Mouse (Mus musculus) heart, embryonic 15.5 days (tissue): ENCODE data around the gene Dnajb11. TPM values are rescaled to one million over a fixed set of nuclear protein-coding genes. Genes with fewer than 3 reads are reported as not detected.
A peak's percentile ranks its signal among the peaks of the same experiment; 100 is the strongest.

Source experiments
- ATAC-seq: fragments of 200-750 bp; cut with Nextera tagmentation; replicated peaks from 2 replicates; pipeline ENCODE4 v1.8.0; 2017; ENCODE audit warnings: low read depth, moderate TSS enrichment; ENCODE audit not compliant: insufficient number of reproducible peaks, insufficient read depth, low FRiP score
- H3K27ac ChIP-seq: fragments of 300-500 bp; sonication (generic); 2 replicates; pipeline ENCODE4 v1.5.1; 2015; ENCODE audit warnings: mild to moderate bottlenecking, inconsistent platforms
- H3K27me3 ChIP-seq: fragments of 300-500 bp; sonication (generic); 2 replicates; pipeline ENCODE4 v1.6.1; 2015; ENCODE audit warnings: inconsistent platforms
- H3K36me3 ChIP-seq: fragments of 300-500 bp; sonication (generic); 2 replicates; pipeline ENCODE4 v1.6.1; 2015; ENCODE audit warnings: mild to moderate bottlenecking, inconsistent platforms
- H3K4me1 ChIP-seq: fragments of 300-500 bp; sonication (generic); replicated peaks from 2 replicates; pipeline ENCODE4 v1.6.1; 2015; ENCODE audit warnings: inconsistent platforms
- H3K4me2 ChIP-seq: fragments of 300-500 bp; sonication (generic); 2 replicates; pipeline ENCODE4 v1.6.1; 2015; ENCODE audit warnings: inconsistent platforms, mild to moderate bottlenecking, moderate library complexity
- H3K4me3 ChIP-seq: fragments of 300-500 bp; sonication (generic); 2 replicates; pipeline ENCODE4 v1.5.1; 2015; ENCODE audit warnings: mild to moderate bottlenecking, inconsistent platforms
- H3K9ac ChIP-seq: fragments of 300-500 bp; sonication (generic); 2 replicates; pipeline ENCODE4 v1.6.1; 2015; ENCODE audit warnings: mild to moderate bottlenecking, inconsistent platforms
- H3K9me3 ChIP-seq: fragments of 300-500 bp; sonication (generic); replicated peaks from 2 replicates; pipeline ENCODE4 v1.6.1; 2016; ENCODE audit warnings: inconsistent platforms
- WGBS: fragments of 180-500 bp; shearing (Covaris S2); methylation state at CpG from one replicate; pipeline ENCODE4 v1.1.7; 2015; ENCODE audit warnings: mixed read lengths; 5-methylcytosine and 5-hydroxymethylcytosine counted together
- polyA plus RNA-seq: library from polyadenylated mRNA; unstranded; fragments of >200 nt; fragmentation: Nextera tagmentation; extraction: Ambion mirVana; gene quantifications from 2 replicates; pipeline ENCODE4 v1.2.1, GENCODE M21; 2015

The Dnajb11 gene
- polyA plus RNA-seq = 86.1 and 86.2 TPM in 2 replicates

DNA sequence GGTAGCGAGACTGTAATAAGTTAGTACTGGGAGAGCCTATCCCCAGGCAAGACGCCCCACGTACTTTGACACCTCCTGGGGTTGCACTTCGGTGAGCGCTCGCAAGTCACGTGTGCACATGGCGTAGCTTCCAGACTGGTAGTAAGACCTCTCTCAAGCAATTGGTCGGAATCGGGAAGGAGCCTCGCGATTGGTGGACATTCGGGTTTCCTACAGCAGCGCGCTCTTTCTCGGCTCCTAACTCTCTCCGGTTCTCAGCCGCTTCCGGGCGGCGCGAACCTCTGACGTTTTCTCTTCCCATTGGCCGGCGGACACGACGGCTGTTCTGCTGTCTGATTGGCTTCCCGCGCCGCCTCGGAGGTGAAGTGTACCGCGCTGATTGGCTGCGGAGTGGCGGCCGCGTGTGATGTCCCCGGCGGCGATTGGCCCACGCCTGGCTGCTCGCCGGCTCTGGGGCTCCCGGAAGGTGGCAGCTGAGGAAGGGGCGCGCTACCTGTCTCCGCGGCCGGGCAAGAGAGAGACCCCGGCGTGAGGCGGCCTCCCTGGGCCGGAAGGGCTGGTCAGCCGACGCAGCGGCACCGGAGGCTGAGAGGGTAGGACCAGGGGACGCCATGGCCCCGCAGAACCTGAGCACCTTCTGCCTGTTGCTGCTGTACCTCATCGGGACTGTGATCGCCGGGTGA is at the start of gene Dnajb11, which contains the start of gene Tbccd1:
Dnajb11 (plus strand) TSS at position 415 of the 683 bp plus-strand sequence.
Tbccd1 (minus strand) TSS at position 239 of the 683 bp plus-strand sequence.
- H3K9me3 ChIP-seq = no peaks in the 10 kb centered on the region
- H3K9ac ChIP-seq = peak within 1 kb of the TSS; percentile 79
- H3K4me1 ChIP-seq = peaks cover 15% of the 10 kb centered on the region
- WGBS = under 1% methylated on average over 62 of the region's 62 CpGs
- H3K36me3 ChIP-seq = peaks cover 9% of the 10 kb centered on the region
- H3K4me3 ChIP-seq = peak within 1 kb of the TSS; percentile 76
- H3K27me3 ChIP-seq = no peaks in the 10 kb centered on the region
- peak; percentile 99 for ATAC-seq
- H3K4me2 ChIP-seq = peak within 1 kb of the TSS; percentile 90
- peak within 1 kb of the TSS; percentile 75 for H3K27ac ChIP-seq

DNA sequence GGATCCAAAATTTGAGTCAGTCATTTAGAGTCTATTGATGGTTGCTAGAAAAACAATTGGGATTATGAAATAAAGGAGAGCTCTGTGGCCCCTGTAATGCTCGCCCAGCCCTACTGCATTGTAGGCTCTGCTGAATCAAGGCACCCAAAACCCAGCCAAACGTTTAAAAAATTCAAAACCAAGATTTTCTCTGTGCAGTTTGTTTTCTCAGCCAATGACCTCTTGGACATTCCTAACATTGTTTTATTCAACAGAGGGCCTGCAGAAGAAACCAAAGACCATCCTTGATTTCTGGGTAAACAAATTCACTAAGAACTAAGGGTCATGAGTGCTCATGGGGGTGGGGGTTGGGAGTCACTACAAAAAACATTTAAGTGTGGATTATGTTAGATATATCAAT is 46.2 kb upstream of the Dnajb11 start, which contains the start of gene Crygs:
Crygs (minus strand) TSS at position 101 of the 400 bp plus-strand sequence.
- WGBS = 61% methylated on average over 2 of the region's 2 CpGs
- H3K27ac ChIP-seq = no peak within 1 kb of the TSS
- H3K4me1 ChIP-seq = peaks cover 4% of the 10 kb centered on the region; the same call in 1 of the 2 replicates
- no peak for ATAC-seq
- H3K36me3 ChIP-seq = 0 out of 2 replicates have a peak, but pooled peaks cover 5% of the 10 kb centered on the region
- no peak within 1 kb of the TSS for H3K4me3 ChIP-seq
- no peaks in the 10 kb centered on the region for H3K9me3 ChIP-seq
- H3K9ac ChIP-seq = no peak within 1 kb of the TSS
- no peak within 1 kb of the TSS for H3K4me2 ChIP-seq
- H3K27me3 ChIP-seq = peaks cover 8% of the 10 kb centered on the region; the same call in 1 of the 2 replicates

DNA sequence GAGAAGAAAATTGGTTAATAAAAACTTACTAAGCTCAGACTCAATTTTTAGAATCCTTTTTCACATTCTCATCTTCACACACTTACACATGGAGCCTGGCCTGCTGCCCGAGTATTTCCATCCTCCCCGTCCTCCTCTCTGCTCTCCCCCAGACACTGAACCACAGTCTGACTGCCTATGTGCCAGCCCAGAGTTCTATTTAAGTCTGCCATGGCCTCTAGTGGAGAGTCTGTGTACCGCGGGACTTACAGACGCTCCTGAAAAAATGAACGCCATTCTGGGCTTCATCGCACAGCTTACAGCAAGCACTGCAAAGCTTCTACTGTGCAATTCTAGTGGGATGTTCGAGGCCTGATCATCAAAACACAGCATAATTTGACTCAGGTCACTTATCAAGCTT is 36.9 kb upstream of the Dnajb11 start:
- Histone ChIP-seq H3K4me2 (no peak overlapping the region), H3K9me3 (no peaks in the 10 kb centered on the region), H3K9ac (no peak overlapping the region), H3K4me3 (no peak overlapping the region), H3K27ac (no peak overlapping the region), H3K27me3 (no peaks in the 10 kb centered on the region), H3K4me1 (no peaks in the 10 kb centered on the region), H3K36me3 (peaks cover 9% of the 10 kb centered on the region)
- no peak for ATAC-seq
- WGBS = 32% methylated on average over 8 of the region's 8 CpGs

- Histone ChIP-seq H3K4me1 (no peaks in the 10 kb centered on the region), H3K36me3 (peaks cover 11% of the 10 kb centered on the region; the same call in 1 of the 2 replicates), H3K4me2 (no peak overlapping the region), H3K4me3 (no peak overlapping the region), H3K9me3 (no peaks in the 10 kb centered on the region), H3K9ac (no peak overlapping the region), H3K27me3 (no peaks in the 10 kb centered on the region), H3K27ac (no peak overlapping the region)
- 85% methylated on average over 3 of the region's 3 CpGs for WGBS
- ATAC-seq = no peak
Measured at GRCm38 (mm10) chr16:22832932-22833525, 24.6 kb upstream of the Dnajb11 start.

DNA sequence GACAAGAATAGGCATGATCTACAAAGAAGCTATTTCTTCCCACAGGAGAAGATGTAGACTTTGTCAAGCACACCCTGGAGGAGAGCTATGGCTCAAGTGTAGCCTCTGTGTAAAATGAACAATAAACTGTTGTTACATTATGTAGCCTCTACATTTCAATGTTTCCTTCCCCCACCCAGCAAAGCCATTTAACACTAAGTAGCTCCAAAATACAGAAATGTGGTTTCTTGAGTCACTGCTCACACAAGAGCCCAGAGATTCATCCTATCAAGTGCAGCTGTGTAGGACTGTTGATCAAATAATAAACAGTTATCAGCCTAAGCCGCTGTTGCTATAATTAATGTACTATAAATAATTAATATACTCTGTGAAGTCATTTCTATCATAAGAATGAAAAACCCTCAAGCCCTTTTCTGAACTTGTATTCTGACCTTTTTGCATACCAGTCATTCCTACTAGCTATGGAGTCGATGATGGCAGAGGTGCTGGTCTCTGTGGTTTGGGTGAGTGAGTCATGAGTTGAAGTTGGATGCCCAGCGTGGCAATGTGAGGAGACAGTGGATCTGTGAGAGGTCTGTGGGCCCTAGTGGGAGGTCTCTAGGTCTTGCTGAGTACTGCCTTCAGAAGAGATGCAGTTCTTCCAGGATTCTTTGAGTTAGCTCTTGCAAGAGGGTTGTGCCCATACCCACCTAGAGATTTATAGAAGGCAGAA is 18.3 kb upstream of the Dnajb11 start:
- Histone ChIP-seq H3K9me3 (no peaks in the 10 kb centered on the region), H3K9ac (no peak overlapping the region), H3K4me3 (no peak overlapping the region), H3K27me3 (no peaks in the 10 kb centered on the region), H3K36me3 (peaks cover 14% of the 10 kb centered on the region; the same call in 1 of the 2 replicates), H3K4me2 (no peak overlapping the region), H3K27ac (peak overlapping the region; percentile 76), H3K4me1 (peaks cover 15% of the 10 kb centered on the region)
- no peak for ATAC-seq
- WGBS = 48% methylated on average over 3 of the region's 3 CpGs

- H3K4me3 ChIP-seq = no peak overlapping the region
- H3K36me3 ChIP-seq = peaks cover 3% of the 10 kb centered on the region; the same call in 1 of the 2 replicates
- WGBS = 91% methylated on average over 5 of the region's 5 CpGs
- ATAC-seq = no peak
- no peak overlapping the region for H3K4me2 ChIP-seq
- no peaks in the 10 kb centered on the region for H3K9me3 ChIP-seq
- peaks cover 23% of the 10 kb centered on the region for H3K4me1 ChIP-seq
- no peak overlapping the region for H3K9ac ChIP-seq
- no peaks in the 10 kb centered on the region for H3K27me3 ChIP-seq
- H3K27ac ChIP-seq = no peak overlapping the region
Measured at GRCm38 (mm10) chr16:22842871-22843270, 14.8 kb upstream of the Dnajb11 start.

GRCm38 (mm10) chr16:22844061-22844801 is 13.4 kb upstream of the Dnajb11 start:
- Histone ChIP-seq H3K4me2 (peak overlapping the region; percentile 93), H3K4me3 (peak overlapping the region; percentile 69), H3K9ac (peak overlapping the region; percentile 92), H3K27ac (peak overlapping the region; percentile 85), H3K27me3 (no peaks in the 10 kb centered on the region), H3K4me1 (peaks cover 19% of the 10 kb centered on the region), H3K9me3 (no peaks in the 10 kb centered on the region), H3K36me3 (peaks cover 3% of the 10 kb centered on the region; the same call in 1 of the 2 replicates)
- WGBS = 5% methylated on average over 26 of the region's 26 CpGs
- peak; percentile 91 for ATAC-seq

- WGBS = 72% methylated on average over 5 of the region's 5 CpGs
- H3K27me3 ChIP-seq = no peaks in the 10 kb centered on the region
- H3K36me3 ChIP-seq = peaks cover 3% of the 10 kb centered on the region; the same call in 1 of the 2 replicates
- no peak for ATAC-seq
- no peaks in the 10 kb centered on the region for H3K9me3 ChIP-seq
- H3K4me1 ChIP-seq = peaks cover 14% of the 10 kb centered on the region
- peak overlapping the region; percentile 85 for H3K27ac ChIP-seq
- H3K4me2 ChIP-seq = peak overlapping the region; percentile 93
- peak overlapping the region; percentile 69 for H3K4me3 ChIP-seq
- H3K9ac ChIP-seq = peak overlapping the region; percentile 92; the same call in 1 of the 2 replicates
Measured at GRCm38 (mm10) chr16:22844834-22845233, 12.8 kb upstream of the Dnajb11 start.

GRCm38 (mm10) chr16:22845481-22845880 is 12.2 kb upstream of the Dnajb11 start:
- Histone ChIP-seq H3K27me3 (no peaks in the 10 kb centered on the region), H3K4me1 (peaks cover 11% of the 10 kb centered on the region), H3K9ac (no peak overlapping the region), H3K4me2 (no peak overlapping the region), H3K27ac (no peak overlapping the region), H3K9me3 (no peaks in the 10 kb centered on the region), H3K4me3 (no peak overlapping the region), H3K36me3 (peaks cover under 1% of the 10 kb centered on the region; the same call in 1 of the 2 replicates)
- ATAC-seq = no peak
- 71% methylated on average over 4 of the region's 4 CpGs for WGBS

DNA sequence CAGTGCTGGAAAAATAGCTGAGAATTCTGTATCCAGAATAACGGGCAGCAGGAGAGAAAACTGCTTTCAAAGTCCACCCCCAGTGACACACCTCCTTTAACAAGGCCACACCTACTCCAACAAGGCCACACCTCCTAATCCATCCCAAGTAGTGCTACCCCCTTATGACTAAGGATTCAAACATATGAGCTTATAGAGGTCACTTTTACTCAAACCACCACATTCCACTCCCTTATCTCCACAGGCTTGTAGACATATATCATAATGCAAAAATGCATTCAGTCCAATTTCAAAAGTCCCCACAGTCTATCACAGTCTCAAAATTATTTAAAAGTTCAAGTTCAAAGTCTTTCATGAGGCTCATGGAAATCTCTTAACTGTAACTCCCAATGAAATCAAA is 10.0 kb upstream of the Dnajb11 start:
- H3K9ac ChIP-seq = no peak overlapping the region
- WGBS = 70% methylated on average over 1 of the region's 1 CpGs

More for the DNA sequence above, 10.0 kb upstream of the Dnajb11 start:
- no peaks in the 10 kb centered on the region for H3K27me3 ChIP-seq
- H3K27ac ChIP-seq = no peak overlapping the region
- ATAC-seq = no peak
- H3K4me3 ChIP-seq = no peak overlapping the region
- H3K4me1 ChIP-seq = peaks cover 11% of the 10 kb centered on the region
- no peak overlapping the region for H3K4me2 ChIP-seq
- no peaks in the 10 kb centered on the region for H3K36me3 ChIP-seq
- no peaks in the 10 kb centered on the region for H3K9me3 ChIP-seq
